Mouse (Mus musculus): ENCODE data around the gene Btaf1.

The Btaf1 gene

DNA sequence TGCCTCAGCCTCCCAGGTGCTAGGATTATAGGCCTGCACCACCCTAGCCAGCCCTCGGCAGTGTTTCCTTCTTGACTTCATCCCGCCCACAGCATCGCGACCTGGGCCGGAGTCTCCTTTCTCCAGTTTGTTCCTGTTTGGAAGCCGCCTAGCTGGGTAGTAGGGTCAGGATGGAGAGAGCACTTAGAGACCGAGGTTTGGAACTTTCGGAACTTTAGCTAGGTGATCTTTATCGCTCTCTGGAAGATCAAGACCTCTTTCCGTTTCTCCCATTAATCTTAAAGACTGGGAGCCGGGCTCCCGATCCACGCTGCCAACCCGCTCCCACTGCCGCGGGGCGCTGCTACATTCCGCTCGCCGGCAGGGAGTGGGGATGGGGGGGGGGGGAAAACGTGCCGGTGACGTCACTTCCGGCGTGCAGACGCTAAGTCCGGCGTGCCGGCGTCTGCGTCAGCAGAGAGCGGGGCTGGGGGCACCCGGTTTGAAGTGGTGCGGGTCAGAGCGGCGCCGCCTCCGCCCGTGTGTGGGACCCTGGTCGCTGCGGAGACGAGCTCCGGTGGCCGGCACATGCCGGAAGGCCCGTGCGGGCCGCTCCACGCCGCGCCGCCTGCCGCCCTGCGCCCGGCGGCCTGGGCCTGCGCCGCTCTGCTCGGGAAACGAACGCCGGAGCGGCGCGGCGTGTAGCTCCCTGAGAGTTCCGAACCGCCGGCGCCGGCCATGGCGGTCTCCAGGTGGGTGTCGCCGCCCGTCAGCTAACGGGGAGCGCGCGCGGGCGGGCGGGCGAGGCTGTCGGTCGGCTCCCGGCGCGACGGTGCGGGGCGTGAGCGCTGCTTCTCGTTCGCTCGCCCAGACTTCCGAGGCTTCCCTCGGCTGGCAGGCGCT, at the start of gene Btaf1:
Gene Btaf1 (plus strand): TSS at position 409 of the 882 bp plus-strand sequence.
- DNase-seq: peak; percentile 79

DNA sequence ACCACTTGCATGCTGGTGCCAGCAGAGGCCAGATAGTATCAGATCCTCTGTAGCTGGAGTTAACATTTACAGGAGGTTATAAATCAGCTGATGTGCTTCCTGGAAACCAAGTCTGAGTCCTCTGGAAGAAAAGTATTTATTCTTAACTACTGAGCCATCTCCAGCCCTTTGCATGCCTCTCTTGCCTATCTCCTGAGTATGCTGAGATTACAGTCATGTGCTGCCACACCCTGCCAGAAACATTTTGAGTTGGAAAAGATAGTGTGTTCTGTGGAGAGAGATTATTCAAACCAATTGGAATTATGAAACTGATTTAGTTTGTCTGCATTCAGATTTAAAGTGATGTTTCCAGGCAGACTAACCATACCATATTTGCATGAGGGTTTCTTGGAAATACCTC, 48.5 kb upstream of the Btaf1 start:
- DNase-seq: no peak

DNA sequence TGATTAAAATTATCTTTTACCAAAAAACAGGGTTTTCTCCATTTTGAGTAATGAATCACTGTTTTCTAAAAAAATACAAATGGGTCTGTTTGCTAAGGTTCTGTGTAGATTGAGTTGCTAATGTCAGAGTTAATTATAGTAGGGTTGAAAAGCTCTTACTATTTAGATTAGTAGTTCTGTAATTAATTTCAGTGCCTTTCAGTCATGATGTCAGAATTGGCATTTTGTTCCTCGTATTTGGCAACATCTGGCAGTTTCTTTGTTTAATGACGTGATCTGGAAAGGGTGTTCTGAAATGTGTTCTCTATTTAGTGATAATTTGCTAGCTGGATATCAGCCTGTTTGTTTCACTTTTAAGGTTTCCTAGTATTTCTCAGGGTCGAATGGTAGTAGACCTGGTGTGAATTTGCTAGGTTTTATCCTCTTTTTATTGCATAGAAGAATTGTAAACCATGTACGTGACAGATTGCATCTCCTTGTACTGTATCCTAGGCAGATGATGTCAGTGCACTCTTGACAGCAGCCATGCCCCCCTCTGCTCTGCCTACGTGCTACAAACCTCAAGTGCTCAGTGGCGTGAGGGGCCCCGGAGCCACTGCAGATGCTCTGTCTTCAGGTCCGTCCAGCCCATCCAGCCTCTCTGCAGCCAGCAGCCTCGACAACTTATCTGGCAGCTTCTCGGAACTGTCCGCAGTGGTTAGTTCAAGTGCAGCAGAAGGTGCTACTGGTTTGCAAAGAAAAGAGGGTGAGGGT, 47.0 kb upstream of the Btaf1 start:
- no peak for DNase-seq

GRCm38 (mm10) chr19:36883119-36883518, 42.8 kb upstream of the Btaf1 start:
- DNase-seq: no peak

GRCm38 (mm10) chr19:36886316-36886715, 39.6 kb upstream of the Btaf1 start:
- no peak for DNase-seq

DNA sequence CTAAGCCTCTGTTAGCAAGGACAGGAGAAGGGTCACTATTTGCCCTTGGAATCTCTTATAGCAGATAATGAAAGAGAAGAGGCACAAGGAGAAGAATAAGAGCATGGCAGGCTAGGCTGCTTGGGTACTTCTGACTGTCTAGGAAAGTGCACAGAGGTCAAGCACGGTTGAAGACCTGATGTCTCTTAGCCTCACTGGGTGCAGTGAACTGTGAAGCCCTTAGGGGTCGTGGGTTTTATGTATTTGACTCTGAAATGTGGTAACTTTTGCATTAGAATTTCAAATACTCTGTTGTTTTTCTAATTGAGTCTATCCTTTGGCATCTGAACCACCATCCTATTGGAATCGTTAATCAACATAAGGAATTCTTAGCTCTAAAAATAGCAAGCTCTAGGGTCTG, 38.2 kb upstream of the Btaf1 start:
- no peak for DNase-seq

DNA sequence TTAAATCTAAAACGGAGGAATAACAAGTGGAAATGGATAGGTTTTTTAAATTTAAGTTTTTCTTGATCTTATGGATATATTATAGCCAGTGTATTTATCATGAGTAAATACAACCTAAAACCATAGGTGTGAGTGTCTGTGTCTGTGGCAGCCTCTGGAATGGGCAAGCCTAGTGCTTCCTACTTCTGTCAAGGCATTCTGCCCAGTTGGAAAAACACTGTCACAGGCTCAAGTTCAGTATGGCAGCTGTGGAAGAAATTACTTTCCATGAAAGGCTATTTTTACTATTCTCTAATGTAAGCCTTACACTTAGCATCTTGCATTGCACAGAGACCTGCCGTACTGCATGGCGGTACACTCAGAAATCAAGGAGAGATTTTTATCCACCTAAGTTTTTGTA, 34.1 kb upstream of the Btaf1 start:
- no peak for DNase-seq

DNA sequence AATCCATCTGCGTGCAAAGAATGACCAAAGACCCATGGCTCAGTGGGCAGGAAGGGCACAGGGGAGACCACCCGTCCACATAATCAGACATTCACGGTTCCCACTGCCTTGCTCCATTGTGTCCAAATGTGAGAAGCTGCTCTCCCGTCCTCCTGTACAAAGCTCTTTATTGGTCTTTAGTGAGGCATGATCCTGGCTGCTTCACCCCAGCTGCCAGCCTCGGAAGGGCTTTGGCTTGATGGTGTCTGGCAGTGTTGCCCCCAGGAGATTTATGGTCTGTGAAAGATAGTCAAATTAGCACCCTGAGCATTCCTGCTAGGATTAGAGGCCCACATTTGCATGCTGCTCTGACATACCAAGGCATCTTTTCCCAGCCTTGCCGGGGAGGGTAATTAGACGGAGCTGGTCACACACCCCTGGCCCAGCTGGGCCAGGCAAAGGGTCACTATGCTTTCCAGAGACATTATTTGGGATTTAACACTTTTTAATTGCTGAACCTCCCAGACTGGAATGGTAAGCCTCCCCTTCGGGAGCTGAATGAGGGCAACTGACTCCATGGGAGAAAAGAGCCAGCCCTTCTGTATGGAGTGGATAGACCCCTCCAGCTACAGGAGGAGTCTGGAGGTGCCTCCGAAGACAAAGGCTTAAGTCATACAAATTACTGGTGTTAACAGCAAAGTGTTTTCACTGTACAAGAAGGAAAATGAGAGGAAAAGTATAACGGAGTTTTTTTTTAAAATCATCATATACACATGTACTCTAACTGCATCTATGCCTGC, 28.9 kb upstream of the Btaf1 start:
- no peak for DNase-seq

DNA sequence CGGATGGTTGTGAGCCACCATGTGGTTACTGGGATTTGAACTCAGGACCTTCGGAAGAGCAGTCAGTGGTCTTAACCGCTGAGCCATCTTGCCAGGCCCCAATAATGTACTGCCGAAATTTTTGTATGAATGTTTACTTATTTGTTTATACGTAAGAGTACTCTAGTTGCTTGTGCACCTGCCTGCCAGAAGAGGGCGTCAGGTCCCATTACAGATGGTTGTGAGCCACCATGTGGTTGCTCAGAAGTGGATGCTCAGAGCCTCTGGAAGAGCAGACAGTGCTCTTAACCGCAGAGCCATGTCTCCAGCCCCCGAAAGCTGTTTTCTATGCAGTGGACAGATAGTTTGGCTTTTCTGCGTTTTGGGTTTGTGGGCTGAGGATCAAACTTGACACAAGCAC, 28.1 kb upstream of the Btaf1 start:
- no peak for DNase-seq

DNA sequence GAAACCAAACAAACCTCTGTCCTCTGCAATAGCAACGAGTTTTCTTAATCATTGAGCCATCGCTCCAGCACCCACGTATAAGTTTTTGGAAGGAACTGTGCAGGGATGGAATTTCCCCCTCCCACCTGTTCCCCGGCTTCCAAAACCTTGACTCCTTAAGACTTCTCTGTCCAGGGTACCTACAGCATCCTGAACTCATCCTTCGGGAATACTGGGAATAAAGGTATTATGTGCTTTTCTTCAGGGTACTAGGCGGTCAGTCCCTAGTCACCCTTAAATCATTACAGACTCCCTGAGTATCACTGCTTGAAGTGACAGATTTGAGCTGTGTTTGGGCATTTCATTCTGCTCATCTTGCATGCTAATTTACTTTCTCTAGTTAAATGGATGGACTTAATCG, 22.5 kb upstream of the Btaf1 start:
- no peak for DNase-seq

DNA sequence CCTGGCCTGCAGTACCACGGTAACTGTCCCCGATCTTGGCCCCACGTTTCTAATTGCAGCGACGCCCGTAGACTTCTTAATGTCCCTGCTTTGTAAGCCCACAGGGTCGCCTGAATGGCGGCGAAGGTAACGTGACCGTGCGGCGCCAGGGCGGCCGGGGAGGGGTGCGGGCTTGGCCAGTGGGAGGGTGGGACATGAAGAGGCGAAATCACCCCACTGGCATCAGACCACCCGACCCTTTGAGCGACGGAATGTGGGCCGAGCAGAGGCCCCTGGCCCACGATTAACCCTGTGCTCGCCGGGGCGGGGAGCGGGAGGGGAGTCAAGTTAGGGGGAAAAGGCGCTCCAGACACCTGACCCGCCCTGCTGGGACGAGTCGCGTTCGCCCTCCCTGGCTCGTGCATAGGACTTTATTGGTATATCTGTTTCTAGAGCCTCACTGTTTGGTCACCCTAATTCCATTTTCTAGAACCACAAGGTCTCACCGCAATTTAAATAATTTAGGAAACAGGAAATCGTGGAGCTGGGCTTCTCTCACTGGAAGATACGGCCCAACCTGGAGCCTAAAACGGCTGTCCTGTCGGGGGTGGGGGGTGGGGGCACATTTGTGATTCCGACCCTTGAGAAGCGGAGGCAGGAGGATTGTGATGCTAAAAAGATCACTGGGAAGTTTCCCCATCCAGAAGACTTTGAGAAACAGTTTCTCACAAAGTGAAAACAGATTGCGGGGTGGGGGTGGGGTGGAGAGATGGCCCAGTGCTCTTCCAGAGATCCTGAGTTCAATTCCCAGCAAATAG, 21.5 kb upstream of the Btaf1 start:
- DNase-seq: no peak

GRCm38 (mm10) chr19:36909150-36909549, 16.7 kb upstream of the Btaf1 start:
- DNase-seq: no peak

- DNase-seq: peak; percentile 23
Observed at GRCm38 (mm10) chr19:36909676-36910292, 16.1 kb upstream of the Btaf1 start.

- no peak for DNase-seq
Observed at GRCm38 (mm10) chr19:36910424-36911045, 15.3 kb upstream of the Btaf1 start.

- no peak for DNase-seq
Observed at GRCm38 (mm10) chr19:36913064-36913463, 12.8 kb upstream of the Btaf1 start.

DNA sequence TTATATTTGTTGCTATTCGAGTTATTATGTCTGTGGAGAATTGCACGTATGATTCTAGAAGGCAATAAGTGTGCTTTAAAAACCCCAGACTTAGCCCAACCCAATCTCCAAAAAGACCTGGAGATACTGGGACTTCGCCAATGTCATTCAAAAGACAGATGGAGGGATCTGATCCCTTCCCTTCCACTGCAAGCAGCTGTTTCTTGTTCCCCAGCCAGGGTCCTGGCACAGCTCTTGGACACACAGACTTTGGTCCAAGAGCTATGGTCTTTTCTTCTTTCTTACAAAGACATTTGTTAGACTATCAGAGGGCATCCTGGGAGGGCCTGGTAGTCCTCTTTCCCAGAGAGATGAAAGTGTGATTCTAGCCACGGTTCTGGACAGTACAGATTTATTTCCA, 9.7 kb upstream of the Btaf1 start:
- DNase-seq: no peak

DNA sequence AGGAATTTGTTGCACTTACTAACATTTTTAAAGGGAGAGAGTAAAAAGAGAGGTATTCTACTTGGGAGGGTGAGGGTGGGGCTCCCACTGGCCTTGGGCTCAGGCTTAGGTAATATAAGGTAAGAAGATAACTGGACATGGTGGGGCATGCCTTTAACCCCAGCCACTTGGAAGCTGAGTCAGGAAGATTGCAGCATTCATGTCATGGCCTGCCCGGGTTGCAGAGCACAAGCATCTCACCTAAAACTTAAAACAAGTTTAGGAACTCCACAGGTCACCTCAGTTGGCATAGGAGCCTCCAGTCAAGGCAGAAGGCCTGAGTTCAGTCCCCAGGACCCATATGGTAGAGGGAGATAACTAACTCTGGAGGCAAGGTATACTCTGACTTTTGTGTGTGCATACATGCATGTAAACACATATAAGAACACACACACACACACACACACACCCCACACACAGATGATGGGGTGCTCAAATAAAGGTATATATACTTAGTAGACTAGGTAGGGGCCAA, 8.9 kb upstream of the Btaf1 start:
- no peak for DNase-seq

DNA sequence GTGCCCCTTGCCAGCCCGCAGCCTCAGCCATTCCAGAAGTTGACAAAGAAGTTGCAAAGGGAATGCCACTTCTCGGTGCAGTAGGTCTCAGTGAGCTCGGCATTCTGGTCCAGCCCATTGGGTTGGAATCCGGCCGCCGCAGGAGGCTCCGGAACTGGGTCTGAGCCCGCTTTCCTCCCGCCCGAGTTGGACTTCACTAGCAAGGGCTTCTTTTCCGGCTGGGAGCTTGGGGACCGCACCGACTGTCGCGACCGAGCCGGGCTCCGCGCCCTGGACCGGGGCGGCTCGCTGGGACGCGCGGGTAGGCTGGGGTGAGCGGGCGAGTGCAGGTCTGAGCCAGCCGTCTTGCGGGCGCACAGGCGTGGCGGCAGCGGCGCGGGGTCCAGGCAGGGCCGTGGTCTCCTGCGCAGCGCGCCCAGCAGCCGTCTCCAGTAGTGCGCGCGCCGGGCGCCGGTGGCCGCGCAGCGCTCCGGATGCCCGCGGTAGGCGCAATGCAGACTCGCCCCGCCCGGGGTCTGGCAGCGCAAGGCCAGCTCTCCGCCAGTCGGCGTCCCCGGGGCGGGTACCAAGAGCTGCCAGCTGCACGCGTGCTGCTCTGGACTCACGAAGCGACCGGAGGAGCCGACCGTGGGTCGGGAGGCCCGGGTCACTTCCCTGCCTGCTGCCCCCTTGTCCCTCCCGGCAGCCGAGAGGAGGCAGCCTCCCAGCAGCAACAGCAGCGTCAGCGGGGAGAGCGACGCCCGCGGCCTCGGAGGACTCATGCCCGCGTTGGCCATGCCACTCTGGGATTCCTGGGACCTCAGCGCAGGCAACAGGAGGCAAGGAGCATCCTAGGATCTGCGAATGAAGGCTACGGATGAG, 7.2 kb upstream of the Btaf1 start:
- peak; percentile 73 for DNase-seq

GRCm38 (mm10) chr19:36919466-36919865, 6.4 kb upstream of the Btaf1 start, which contains the start of gene Fgfbp3:
TSS of gene Fgfbp3 (minus strand) at chr19:36919615.
- no peak for DNase-seq

DNA sequence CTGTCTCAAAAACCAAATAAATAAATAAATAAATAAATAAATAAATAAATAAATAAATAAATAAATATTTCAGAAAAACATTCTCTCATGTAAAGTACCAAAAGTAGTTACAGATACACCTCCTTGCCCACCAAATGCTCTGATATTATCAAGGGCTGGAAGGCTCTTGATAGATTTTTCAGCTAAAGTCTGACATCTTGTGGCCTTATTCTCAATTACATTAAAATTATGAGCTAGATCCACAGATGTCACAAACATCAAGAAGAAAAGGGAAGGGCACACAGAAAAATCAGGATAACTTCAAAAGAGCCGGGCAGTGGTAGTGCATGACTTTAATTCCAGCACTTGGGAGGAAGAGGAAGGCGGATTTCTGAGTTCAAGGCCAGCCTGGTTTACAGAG, 3.9 kb upstream of the Btaf1 start:
- DNase-seq: no peak
